Mouse (Mus musculus): Measurements from ENCODE around the gene Tuba8. TPM values are rescaled to one million over a fixed set of nuclear protein-coding genes. Genes with fewer than 3 reads are reported as not detected.
A peak's percentile ranks its signal among the peaks of the same experiment; 100 is the strongest.

Tuba8 gene
- polyA plus RNA-seq, 2 experiments from 2014 or later = 0.34 to 1.2 TPM

DNA sequence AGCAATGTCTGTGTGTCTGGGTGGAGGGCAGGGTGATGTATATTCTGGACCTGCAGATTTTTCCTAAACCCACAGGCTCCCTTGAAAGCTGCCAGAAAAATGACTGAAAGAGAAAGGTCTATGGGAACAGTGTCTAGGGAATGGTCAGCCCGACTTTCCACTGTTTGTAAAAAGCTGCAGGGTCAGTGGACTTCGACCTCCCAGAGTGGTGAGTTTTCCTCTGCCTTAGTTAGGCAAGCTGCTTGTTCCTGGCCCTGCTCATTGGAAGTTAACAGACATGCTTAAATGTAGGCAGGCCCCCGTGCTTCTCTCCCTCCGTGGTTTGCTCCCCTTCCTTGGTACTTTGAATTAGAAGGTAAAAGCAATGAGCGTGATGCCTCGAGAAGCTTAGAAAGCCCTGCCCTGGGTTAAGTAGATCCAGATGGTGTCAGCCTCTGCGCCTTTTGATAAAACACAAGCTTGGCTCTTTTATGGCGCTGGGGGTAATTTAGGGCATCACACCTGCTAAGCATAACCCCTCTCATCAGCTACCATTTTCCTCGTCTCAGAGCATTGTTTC, 12.6 kb upstream of the Tuba8 start:
- ATAC-seq = no peak

DNA sequence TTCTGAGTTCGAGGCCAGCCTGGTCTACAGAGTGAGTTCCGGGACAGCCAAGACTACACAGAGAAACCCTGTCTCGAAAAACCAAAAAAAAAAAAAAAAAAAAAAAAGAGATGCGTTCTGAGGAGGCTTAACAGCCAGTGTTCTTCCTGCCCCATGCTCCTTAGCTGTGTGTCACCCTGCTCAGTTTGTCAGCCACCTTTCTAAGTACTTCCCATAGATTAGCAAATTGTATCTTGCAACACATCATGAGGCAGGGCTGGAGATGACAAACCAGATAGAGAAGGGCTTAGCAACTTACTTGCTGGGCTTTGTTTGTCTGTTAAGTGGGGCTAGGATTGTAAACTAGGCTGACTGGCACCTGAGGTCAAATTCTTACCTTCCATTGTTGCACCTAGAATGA, 10.0 kb upstream of the Tuba8 start:
- no peak for ATAC-seq

DNA sequence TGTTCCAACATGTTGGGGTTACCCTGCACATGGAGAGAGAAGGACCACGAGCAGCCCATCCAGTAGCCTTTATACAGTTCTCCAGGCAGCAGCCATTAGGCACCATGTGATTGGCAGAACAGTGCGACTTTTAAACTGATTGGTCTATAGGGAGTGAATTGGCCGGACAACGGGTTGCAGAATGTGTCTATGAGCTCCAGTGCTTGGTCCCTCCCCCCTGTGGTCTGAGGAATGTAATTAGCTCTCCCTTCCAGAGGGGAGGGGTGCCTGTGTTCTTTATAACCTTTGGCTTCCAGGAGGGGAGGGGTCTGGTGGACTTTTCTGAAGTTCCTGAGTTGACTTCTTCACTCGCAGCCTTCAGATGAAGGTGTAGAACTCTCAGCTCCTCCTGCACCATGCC, 8.5 kb upstream of the Tuba8 start:
- no peak for ATAC-seq

DNA sequence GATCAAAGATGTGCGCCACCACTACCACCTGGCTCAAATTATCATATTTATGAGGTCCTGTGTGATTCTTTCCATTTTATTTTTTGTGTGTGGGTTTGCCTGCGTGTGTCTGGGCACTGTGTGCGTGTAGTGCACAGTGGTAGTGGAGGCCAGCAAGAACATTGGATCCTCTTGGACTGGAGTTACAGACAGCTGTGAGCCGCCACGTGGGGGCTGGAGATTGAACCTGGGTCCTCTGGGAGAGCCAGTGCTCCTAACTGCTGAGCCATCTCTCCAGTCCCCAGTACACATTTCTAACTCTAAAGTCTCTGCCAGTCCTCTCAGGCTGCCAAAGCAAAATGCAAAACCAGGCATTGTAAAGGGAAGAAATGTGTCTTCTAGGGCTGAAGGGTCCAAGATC, 4.0 kb upstream of the Tuba8 start:
- no peak for ATAC-seq

DNA sequence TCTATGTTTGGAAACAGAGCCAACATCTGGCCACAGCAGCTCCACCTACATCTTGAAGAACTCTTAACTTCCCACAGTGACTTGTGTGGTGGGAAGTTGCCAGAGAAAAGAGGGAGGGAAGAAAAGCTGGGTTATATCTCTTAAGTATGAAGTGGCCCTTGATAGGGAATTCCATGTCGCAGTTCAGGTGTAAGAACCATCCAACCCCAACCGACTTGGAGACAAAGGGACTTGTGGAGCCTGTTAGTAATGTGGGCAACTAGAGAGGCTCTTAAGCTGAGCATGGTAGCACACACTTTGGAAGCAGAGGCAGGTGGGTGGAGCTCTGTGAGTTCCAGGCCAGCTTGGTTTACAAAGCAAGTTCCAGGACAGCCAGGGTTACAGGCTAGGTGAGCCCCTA, 912 bp upstream of the Tuba8 start:
- ATAC-seq = no peak

DNA sequence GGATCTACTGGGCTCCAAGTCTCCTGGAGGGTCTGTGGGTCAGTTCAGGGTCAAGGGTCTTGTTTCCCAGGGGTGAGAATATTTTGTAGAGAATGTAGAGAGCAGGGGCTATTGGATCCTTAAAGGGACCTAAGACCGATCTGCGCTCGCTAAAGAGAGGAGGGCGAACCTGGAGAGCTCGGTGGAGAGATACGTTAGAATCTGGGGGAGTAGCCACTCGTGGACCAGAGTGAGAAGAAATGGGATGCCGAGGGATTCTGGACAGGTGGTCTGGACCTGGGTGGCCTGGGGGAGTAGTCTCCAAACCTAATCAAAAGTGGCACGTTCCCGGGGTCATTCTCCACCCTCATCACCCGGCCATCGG, 412 bp downstream of the Tuba8 start:
- peak; percentile 7 for ATAC-seq

DNA sequence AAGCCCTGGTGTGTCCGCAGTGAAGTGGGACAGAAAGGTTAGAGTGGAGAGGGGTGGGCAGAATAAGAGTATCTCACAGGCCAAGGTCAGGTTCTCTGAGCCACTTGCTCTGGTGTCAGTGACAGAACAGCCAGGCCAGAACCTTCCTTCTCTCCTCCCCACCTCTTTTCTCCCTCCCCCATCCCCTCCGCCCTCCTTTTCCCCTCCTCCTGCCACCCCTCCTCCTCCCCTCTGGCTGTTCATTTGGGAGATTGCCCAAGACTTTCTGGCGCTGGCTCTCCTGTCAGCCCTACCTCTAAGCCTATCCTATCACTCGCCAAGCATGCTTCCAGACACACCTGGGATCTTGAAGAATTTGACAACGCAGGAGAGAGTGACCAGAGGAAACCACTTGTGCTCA, 1.2 kb downstream of the Tuba8 start:
- ATAC-seq = no peak

DNA sequence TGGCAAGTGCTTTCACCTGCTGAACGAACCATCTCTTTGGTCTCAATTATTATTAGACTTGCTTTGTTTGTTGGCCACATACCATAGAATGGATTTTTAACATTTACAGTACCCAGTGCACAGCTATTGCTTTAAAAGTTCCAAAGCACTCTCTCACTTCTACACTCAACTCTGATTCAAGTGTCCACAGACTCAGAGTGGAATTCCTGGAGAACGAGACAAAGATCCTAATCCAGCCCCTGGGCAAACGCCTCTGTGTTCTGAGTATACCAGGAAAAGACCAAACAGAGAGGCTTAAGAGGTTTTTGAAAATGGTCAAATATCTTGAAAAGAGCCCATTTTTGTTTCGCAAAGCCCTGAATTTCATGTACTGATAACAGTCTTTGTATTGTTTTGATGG, 2.5 kb downstream of the Tuba8 start:
- ATAC-seq = no peak

DNA sequence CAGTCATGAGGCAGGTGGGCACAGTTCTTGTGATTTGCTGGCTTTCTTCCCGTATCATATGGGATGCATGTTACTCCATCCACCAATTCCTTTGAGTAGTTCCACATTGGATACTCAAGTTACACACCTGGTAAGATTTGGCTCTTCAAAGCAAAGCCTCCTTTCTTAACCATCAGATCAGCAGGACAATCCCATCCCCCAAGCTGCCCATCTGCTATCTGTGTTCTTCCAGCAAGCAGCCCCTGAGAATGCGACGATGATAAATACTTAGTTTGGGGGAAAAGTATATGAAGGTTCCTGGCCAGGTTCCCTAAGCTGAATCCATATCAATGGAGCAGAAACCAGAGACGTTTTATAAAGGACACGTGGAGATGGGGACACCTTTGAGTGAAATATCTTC, 3.7 kb downstream of the Tuba8 start:
- no peak for ATAC-seq

DNA sequence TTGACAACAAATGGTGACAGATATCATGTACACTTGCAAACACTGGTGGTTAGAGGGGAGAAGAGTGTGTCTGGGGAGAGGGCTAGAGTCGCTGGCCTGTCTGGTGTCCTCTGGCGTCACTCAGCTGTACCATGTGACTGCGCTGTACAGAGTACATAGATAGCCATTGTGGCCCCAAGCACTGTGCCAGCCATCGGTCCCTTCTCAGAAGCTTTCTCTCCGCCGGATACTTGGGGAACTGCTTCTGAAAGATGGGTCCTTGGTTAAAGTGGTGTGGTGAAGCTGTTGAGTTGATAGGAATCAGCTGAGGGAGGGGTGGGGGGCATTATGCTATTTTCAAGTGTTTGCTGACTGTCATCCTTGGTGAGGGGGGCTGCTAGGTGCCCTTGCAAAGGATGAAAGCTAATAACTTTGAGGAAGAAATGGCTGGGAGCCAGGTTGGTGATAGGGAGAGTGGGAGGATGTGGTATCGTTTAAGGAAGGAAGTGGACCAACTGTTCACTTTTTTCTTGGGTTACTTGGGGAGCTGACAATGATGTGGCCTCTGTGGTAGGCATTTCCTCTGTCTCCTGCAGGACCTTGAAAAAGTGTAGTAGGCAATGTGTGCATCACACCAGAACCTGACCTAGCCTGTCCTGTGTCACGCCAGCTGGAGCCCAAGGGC, 4.3 kb downstream of the Tuba8 start:
- peak; percentile 58 for ATAC-seq

DNA sequence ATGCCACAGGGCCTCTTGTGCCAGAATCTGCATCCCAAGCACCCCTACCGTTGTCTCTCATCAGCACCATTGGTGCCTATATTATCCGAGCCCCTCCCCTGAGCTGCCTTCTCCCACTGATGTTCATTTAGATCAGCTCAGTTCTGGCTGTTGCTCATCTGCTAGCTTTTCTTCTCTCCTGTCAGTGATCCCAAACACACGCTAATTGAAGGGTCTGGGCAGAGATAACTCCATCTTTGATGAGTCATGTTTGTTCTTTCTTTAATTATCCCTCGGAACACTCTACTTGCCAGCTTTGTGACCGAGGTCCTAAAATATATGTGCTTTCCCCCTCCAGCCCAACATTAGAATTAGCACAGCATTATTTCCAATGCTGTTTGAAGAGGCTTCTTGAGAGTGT, 4.8 kb downstream of the Tuba8 start:
- no peak for ATAC-seq

DNA sequence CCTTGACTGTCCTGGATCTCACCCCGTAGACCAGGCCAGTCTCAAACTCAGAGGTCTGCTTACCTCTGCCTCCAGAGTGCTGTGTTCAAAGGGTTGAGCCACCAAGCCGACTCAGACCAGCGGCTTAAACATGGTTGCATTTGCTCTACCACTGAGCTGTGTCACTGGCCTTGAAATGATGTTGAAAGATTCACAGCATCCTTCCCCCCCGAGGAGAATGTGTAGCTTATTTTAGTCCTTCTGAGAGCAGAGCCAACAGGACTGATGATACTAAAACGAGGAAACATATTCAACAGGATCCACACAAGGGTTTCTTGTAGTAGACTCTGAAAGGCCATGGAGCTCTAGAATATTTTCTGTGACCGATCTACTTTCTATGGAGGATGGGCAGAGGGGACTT, 5.4 kb downstream of the Tuba8 start:
- no peak for ATAC-seq

DNA sequence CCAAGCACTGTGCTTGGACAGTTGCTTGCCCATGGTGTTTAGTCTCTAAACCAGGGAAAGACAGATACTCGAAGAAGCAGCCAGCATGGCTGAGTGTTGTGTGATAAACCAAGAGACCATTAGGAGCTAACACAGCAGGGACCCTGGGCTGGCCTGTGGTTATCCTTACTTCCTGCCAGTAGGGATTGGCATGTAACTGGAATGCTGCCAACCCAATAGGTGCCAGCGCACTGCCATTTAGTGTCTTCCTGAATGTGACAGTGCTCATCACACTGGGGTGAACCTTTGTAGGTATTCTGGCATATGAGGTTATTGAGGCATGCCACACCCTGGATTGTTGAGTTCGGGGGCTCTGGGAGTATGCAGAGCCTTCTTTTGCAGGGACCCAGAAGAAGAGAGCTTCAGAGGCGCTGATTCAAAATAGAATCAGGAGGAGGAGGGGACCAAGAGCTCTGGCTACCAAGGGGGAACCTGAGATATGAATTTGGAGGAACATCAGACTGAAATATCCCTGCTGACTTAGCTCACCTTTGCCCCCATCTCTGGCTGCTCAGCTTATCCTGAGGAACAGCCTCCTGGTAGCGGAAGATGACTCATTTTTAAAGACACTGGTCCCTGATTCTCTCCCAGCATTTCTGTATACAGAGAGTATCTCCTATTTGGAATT, 6.2 kb downstream of the Tuba8 start:
- no peak for ATAC-seq

DNA sequence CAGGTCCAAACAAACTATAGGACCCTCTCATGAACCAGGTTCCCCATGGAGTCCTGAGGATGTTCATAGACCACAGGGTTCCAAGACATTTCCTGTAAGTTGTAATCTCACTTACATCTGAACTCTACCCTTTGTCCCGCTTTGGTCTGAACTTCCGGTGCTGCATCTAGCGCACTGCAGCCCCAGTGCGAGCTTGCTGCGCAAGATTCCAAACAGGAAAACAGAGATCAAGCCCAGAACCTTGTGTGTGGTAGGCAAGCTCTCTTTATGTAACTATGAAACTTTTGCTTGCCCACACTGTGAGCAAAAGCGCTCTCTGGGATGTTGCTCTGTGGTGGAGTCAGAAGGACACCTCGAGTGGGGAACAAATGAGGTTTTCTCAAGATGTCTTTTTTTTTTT, 7.5 kb downstream of the Tuba8 start:
- peak; percentile 92 for ATAC-seq

DNA sequence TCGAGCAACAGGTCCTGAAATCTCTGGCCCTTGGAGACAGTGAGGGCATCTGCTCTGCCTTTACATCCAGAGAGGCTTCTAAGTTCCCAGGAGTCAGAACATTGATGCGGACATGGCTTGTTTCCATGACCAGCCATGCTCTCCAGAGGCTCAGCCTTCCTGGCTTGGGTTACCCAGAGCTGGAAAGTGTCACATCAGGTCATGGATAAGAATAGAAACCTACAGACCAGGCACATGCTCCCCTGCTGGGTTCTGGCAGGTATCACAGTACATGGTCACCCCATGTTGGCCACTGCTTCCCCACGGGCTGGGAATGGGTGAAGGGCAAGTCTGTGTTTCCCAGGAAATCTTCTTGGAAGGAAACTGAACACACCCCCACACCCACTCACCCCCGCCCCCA, 8.9 kb downstream of the Tuba8 start:
- ATAC-seq = no peak

DNA sequence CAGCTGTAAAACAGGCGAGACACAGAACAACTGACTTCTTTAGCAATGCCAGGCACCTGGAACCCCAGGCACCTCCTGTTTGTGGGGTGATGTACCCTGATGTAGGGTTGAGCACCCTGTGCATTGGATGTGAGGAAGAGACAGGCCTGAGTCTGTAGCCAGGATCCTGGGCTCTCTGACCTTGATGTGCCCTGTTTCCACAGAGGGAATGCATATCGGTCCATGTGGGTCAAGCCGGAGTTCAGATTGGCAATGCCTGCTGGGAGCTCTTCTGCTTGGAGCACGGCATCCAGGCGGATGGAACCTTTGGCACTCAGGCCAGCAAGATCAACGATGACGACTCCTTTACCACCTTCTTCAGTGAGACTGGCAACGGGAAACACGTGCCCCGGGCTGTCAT, 9.7 kb downstream of the Tuba8 start:
- no peak for ATAC-seq

DNA sequence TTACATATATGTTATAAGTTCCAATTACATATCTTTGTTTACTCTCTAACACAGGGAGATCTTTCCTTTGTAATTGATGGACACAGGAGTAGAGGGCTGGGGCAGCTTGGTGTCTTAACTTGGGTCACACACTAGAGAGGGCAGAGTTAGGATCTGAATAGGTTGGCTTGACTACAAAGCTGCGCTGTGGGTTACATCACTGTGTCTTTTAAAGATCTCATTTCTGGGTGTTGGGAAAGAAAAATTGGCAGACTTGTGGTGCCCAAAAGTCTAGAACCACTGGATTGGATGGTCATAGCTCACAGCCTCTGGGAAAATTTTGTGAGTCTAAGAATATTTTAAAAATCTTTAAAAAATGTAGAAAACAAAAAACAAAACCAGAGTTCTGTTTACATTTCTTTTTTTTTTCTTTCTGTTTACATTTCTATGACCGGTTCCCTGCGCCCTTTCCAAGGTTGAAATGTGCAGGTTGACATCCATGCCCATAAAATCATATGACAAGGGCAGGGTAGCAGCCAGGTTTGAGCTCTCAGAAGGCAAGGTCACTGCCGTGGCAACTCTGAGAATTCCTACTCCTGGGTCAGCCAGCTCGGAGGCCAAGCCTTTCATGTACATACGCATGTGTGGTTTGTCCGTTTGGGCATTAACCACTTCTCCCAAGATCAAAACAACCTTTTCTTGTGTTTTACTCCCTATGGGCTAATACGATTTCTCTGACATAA, 11.5 kb downstream of the Tuba8 start:
- no peak for ATAC-seq

DNA sequence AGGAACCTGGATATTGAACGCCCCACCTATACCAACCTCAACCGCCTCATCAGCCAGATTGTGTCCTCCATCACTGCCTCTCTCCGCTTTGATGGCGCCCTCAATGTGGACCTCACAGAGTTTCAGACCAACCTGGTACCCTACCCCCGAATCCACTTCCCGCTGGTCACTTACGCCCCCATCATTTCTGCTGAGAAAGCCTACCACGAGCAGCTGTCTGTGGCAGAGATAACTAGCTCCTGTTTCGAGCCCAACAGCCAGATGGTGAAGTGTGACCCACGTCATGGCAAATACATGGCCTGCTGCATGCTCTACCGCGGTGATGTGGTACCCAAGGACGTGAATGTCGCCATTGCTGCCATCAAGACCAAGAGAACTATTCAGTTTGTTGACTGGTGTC, 12.5 kb downstream of the Tuba8 start:
- ATAC-seq = no peak

DNA sequence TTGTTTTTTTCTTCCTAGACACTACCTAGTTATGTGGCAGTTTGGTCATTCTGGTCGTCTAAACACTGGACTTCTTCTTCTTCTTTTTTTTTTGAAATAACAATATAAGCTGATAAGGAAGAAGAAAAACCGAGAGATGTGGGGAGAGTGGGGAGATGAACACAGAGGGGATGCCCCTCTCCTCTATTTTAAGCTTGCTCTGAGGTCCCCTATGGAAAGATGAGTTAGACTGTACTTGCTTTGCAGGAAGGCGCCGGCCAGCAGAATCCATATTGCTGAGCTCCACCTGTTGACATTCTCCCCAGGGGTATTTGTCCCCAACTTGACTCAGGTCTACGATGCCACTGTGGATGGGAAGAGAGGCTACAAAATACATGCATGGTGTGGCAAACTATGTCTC, 13.6 kb downstream of the Tuba8 start:
- no peak for ATAC-seq

DNA sequence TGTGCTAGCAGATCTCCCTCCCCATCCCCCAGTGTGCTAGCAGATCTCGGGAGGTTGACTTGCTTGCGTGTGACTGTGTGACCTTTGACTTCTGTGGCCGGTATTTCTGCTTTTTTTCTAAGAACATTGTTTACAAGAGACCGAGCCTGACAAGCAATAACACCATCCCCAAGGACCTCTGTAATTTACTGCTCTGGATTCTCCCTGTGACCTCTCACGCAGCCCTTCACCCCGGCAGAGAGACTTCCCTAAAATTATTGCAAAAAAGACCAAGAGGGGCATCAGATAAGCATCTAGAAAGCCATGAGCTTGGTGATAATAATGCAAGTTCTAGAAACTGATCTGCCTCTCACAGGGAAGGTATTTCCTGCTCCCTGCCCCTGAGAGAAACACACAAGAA, 14.5 kb downstream of the Tuba8 start:
- no peak for ATAC-seq

DNA sequence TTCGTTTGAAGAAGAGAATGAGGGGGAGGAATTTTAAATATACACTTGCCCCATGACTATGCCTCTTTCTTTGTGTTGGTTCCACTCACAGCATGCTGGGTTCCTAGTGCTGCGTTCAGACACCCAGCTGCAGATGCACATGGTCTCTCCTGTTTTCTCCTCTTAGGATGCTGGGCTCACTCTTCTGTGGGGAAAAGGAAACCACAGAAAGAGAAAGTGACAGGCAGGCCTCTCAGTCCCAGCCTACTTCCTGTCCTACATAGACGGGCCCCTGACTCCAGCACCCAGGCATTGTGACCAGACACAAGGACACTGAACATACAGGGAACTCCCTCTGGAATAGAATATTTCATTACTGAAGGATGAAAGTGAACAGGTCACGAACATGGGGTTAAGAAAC, 15.5 kb downstream of the Tuba8 start:
- ATAC-seq = peak; percentile 73

DNA sequence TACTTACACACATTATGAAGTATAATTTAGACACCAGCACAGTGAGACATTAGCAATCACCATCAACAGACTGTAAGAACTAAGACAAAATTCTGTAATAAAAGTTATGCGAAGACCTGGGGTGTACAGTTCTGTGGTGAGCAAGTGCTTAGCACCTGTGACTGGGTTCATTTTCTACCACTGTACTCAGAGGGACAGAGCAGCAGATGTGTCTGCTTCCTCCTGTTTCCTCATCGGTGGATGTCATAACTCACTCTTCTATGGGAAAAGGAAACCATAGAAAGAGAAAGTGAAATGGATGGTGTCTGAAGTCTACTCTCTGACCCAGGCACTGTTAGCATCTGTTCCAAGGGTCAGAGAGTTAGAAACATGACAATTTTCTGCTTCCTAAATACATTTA, 16.2 kb downstream of the Tuba8 start:
- peak; percentile 36 for ATAC-seq

DNA sequence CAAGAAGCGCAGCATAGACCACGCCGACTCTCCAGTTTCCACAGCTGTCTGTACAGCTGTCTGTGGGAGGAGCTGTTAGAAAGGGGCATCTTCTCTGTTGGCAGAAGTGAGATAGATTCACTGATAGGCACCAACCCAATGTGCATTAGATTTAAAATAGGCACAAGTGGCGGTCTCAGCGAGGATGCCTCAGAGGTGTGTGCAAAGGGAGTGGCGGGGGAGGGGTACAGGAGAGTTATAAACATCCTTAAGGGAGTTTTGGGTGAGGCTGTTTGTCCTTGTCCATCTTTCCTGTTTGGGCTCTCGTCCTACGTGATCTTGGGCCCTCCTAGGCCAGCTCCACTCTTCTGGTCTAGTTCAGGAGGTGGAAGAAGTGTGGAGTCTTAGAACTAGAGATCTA, 17.9 kb downstream of the Tuba8 start:
- peak; percentile 28 for ATAC-seq

DNA sequence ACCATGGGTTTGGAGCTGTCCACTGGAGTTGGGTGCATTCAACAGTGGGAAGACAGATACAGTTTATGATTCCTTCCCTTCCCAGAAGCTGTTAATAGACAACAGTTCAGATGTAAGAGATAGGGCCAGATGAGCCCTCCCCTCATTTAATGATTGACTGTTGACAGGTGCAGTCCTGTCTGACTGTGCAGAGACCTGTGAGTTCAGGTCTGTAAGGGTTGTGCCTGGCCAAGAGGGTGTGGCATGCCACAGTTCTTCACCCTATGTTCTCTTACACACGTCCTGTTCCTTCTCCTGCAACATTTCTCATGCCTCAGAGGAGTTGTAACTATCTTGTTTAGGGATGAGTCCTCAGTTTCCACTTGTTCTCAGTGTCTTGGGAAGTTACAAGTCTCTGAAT, 22.2 kb downstream of the Tuba8 start:
- ATAC-seq = no peak
